Mouse (Mus musculus) neural tube, embryonic 13.5 days (tissue): ENCODE data around the gene Tsr1. TPM values are rescaled to one million over a fixed set of nuclear protein-coding genes. Genes with fewer than 3 reads are reported as not detected.

Experiments used
- ATAC-seq: fragments of 200-750 bp; cut with Nextera tagmentation; 2 replicates; pipeline ENCODE4 v1.8.0; 2017; ENCODE audit warnings: low read depth, mild to moderate bottlenecking, moderate TSS enrichment, moderate library complexity
- H3K27ac ChIP-seq: fragments of 300-500 bp; sonication (generic); replicated peaks from 2 replicates; pipeline ENCODE4 v1.5.1; 2015; ENCODE audit warnings: moderate library complexity, mild to moderate bottlenecking, inconsistent platforms
- H3K27me3 ChIP-seq: fragments of 300-500 bp; sonication (generic); 2 replicates; pipeline ENCODE4 v1.6.1; 2015; ENCODE audit warnings: mild to moderate bottlenecking, inconsistent platforms
- H3K36me3 ChIP-seq: fragments of 300-500 bp; sonication (generic); 2 replicates; pipeline ENCODE4 v1.6.1; 2015; ENCODE audit warnings: mild to moderate bottlenecking, inconsistent platforms
- H3K4me1 ChIP-seq: fragments of 300-500 bp; sonication (generic); replicated peaks from 2 replicates; pipeline ENCODE4 v1.6.1; 2015; ENCODE audit warnings: inconsistent platforms
- H3K4me2 ChIP-seq: fragments of 300-500 bp; sonication (generic); 2 replicates; pipeline ENCODE4 v1.6.1; 2015; ENCODE audit warnings: inconsistent platforms, mild to moderate bottlenecking, moderate library complexity
- H3K4me3 ChIP-seq: fragments of 300-500 bp; sonication (generic); 2 replicates; pipeline ENCODE4 v1.5.1; 2015; ENCODE audit warnings: mild to moderate bottlenecking, inconsistent platforms
- H3K9ac ChIP-seq: fragments of 300-500 bp; sonication (generic); 2 replicates; pipeline ENCODE4 v1.6.1; 2015; ENCODE audit warnings: moderate library complexity, mild to moderate bottlenecking, inconsistent platforms
- H3K9me3 ChIP-seq: fragments of 300-500 bp; sonication (generic); 2 replicates; pipeline ENCODE4 v1.6.1; 2016; ENCODE audit warnings: inconsistent platforms
- WGBS: fragments of 180-500 bp; shearing (Covaris S2); methylation state at CpG from one replicate; pipeline ENCODE4 v1.1.7; 2015; 5-methylcytosine and 5-hydroxymethylcytosine counted together
- polyA plus RNA-seq: library from polyadenylated mRNA; unstranded; fragments of >200 nt; fragmentation: Nextera tagmentation; extraction: Ambion mirVana; gene quantifications from 2 replicates; pipeline ENCODE4 v1.2.1, GENCODE M21; 2015

Gene Tsr1
- 30.2 and 31.9 TPM in 2 replicates for polyA plus RNA-seq

GRCm38 (mm10) chr11:74897678-74898516 is at the start of gene Tsr1:
TSS of gene Tsr1 (plus strand) at chr11:74898071.
- peak within 1 kb of the TSS; percentile 93 for H3K9ac ChIP-seq
- H3K27me3 ChIP-seq, result no peaks in the 10 kb centered on the region
- H3K4me1 ChIP-seq, result peaks cover 51% of the 10 kb centered on the region
- under 1% methylated on average over 54 of the region's 54 CpGs for WGBS
- H3K27ac ChIP-seq, result peak within 1 kb of the TSS; percentile 94
- peaks cover 34% of the 10 kb centered on the region for H3K36me3 ChIP-seq
- ATAC-seq, result peak; percentile 81
- H3K4me2 ChIP-seq, result peak within 1 kb of the TSS; percentile 90
- peak within 1 kb of the TSS; percentile 90 for H3K4me3 ChIP-seq
- H3K9me3 ChIP-seq, result no peaks in the 10 kb centered on the region

GRCm38 (mm10) chr11:74850998-74851661 is 46.7 kb upstream of the Tsr1 start:
- ATAC-seq, result no peak
- WGBS, result 84% methylated on average over 14 of the region's 14 CpGs
- Histone ChIP-seq H3K9ac (no peak overlapping the region), H3K36me3 (peaks cover 48% of the 10 kb centered on the region), H3K4me1 (peaks cover 4% of the 10 kb centered on the region), H3K4me2 (no peak overlapping the region), H3K27ac (no peak overlapping the region), H3K27me3 (no peaks in the 10 kb centered on the region), H3K9me3 (no peaks in the 10 kb centered on the region), H3K4me3 (no peak overlapping the region)

GRCm38 (mm10) chr11:74857756-74858155 is 40.1 kb upstream of the Tsr1 start:
- Histone ChIP-seq H3K4me3 (no peak overlapping the region), H3K27me3 (no peaks in the 10 kb centered on the region), H3K27ac (no peak overlapping the region), H3K9ac (no peak overlapping the region), H3K9me3 (no peaks in the 10 kb centered on the region), H3K4me1 (no peaks in the 10 kb centered on the region), H3K4me2 (no peak overlapping the region), H3K36me3 (peaks cover 62% of the 10 kb centered on the region)
- 85% methylated on average over 9 of the region's 9 CpGs for WGBS
- ATAC-seq, result no peak

- H3K4me1 ChIP-seq, result no peaks in the 10 kb centered on the region
- peaks cover 73% of the 10 kb centered on the region for H3K36me3 ChIP-seq
- no peak overlapping the region for H3K9ac ChIP-seq
- 88% methylated on average over 5 of the region's 5 CpGs for WGBS
- H3K9me3 ChIP-seq, result no peaks in the 10 kb centered on the region
- H3K4me2 ChIP-seq, result no peak overlapping the region
- H3K27ac ChIP-seq, result no peak overlapping the region
- no peak for ATAC-seq
- H3K4me3 ChIP-seq, result no peak overlapping the region
- no peaks in the 10 kb centered on the region for H3K27me3 ChIP-seq
These were observed 35.7 kb upstream of the Tsr1 start for GRCm38 (mm10) chr11:74862129-74862528.

GRCm38 (mm10) chr11:74863471-74863870 is 34.4 kb upstream of the Tsr1 start:
- Histone ChIP-seq H3K36me3 (peaks cover 74% of the 10 kb centered on the region), H3K9ac (no peak overlapping the region), H3K4me1 (no peaks in the 10 kb centered on the region; the same call in 1 of the 2 replicates), H3K4me2 (no peak overlapping the region), H3K4me3 (no peak overlapping the region), H3K27ac (no peak overlapping the region), H3K9me3 (no peaks in the 10 kb centered on the region), H3K27me3 (no peaks in the 10 kb centered on the region)
- no peak for ATAC-seq
- WGBS, result 20% methylated on average over 11 of the region's 11 CpGs

GRCm38 (mm10) chr11:74864421-74864820 is 33.5 kb upstream of the Tsr1 start:
- peaks cover 8% of the 10 kb centered on the region for H3K4me1 ChIP-seq
- no peaks in the 10 kb centered on the region for H3K27me3 ChIP-seq
- WGBS, result 88% methylated on average over 9 of the region's 9 CpGs
- no peak overlapping the region for H3K4me3 ChIP-seq
- H3K9me3 ChIP-seq, result no peaks in the 10 kb centered on the region
- no peak overlapping the region for H3K27ac ChIP-seq
- no peak overlapping the region for H3K4me2 ChIP-seq
- no peak overlapping the region for H3K9ac ChIP-seq
- peaks cover 66% of the 10 kb centered on the region for H3K36me3 ChIP-seq
- no peak for ATAC-seq

GRCm38 (mm10) chr11:74865252-74865651 is 32.6 kb upstream of the Tsr1 start:
- ATAC-seq, result no peak
- Histone ChIP-seq H3K36me3 (peaks cover 59% of the 10 kb centered on the region), H3K4me1 (peaks cover 16% of the 10 kb centered on the region)

GRCm38 (mm10) chr11:74866640-74867039 is 31.2 kb upstream of the Tsr1 start:
- no peak overlapping the region for H3K9ac ChIP-seq
- no peak for ATAC-seq
- peaks cover 30% of the 10 kb centered on the region for H3K4me1 ChIP-seq
- no peaks in the 10 kb centered on the region for H3K27me3 ChIP-seq
- H3K27ac ChIP-seq, result no peak overlapping the region
- 87% methylated on average over 4 of the region's 4 CpGs for whole genome bisulfite sequencing
- no peaks in the 10 kb centered on the region for H3K9me3 ChIP-seq
- peaks cover 51% of the 10 kb centered on the region for H3K36me3 ChIP-seq
- no peak overlapping the region for H3K4me3 ChIP-seq
- H3K4me2 ChIP-seq, result no peak overlapping the region

More at GRCm38 (mm10) chr11:74865252-74865651, 32.6 kb upstream of the Tsr1 start:
- no peaks in the 10 kb centered on the region for H3K27me3 ChIP-seq
- no peak overlapping the region for H3K4me3 ChIP-seq
- no peak overlapping the region for H3K27ac ChIP-seq
- H3K9me3 ChIP-seq, result no peaks in the 10 kb centered on the region
- H3K4me2 ChIP-seq, result no peak overlapping the region
- no peak overlapping the region for H3K9ac ChIP-seq
- 83% methylated on average over 9 of the region's 9 CpGs for WGBS

GRCm38 (mm10) chr11:74867181-74867580 is 30.7 kb upstream of the Tsr1 start:
- WGBS, result 92% methylated on average over 2 of the region's 2 CpGs
- no peak for ATAC-seq
- H3K4me1 ChIP-seq, result peaks cover 36% of the 10 kb centered on the region
- no peaks in the 10 kb centered on the region for H3K27me3 ChIP-seq
- no peak overlapping the region for H3K4me3 ChIP-seq
- no peak overlapping the region for H3K9ac ChIP-seq
- no peaks in the 10 kb centered on the region for H3K9me3 ChIP-seq
- peaks cover 51% of the 10 kb centered on the region for H3K36me3 ChIP-seq
- no peak overlapping the region for H3K4me2 ChIP-seq
- no peak overlapping the region for H3K27ac ChIP-seq

GRCm38 (mm10) chr11:74868046-74868760 is 29.7 kb upstream of the Tsr1 start:
- Histone ChIP-seq H3K4me1 (peaks cover 37% of the 10 kb centered on the region), H3K4me3 (no peak overlapping the region), H3K27me3 (no peaks in the 10 kb centered on the region), H3K4me2 (no peak overlapping the region), H3K9me3 (no peaks in the 10 kb centered on the region), H3K36me3 (peaks cover 43% of the 10 kb centered on the region), H3K27ac (peak overlapping the region; percentile 88; the same call in 1 of the 2 replicates), H3K9ac (no peak overlapping the region)
- 88% methylated on average over 13 of the region's 13 CpGs for WGBS
- ATAC-seq, result no peak

- peak; percentile 49; the same call in 1 of the 2 replicates for ATAC-seq
- H3K4me1 ChIP-seq, result peaks cover 42% of the 10 kb centered on the region
- WGBS, result 48% methylated on average over 6 of the region's 6 CpGs
- H3K36me3 ChIP-seq, result peaks cover 35% of the 10 kb centered on the region
- H3K9ac ChIP-seq, result no peak overlapping the region; the same call in 1 of the 2 replicates
- H3K27ac ChIP-seq, result peak overlapping the region; percentile 88
- H3K9me3 ChIP-seq, result no peaks in the 10 kb centered on the region
- no peaks in the 10 kb centered on the region for H3K27me3 ChIP-seq
- H3K4me3 ChIP-seq, result no peak overlapping the region
- H3K4me2 ChIP-seq, result peak overlapping the region; percentile 26
These were observed 28.3 kb upstream of the Tsr1 start for GRCm38 (mm10) chr11:74869603-74870002.

- Histone ChIP-seq H3K9me3 (no peaks in the 10 kb centered on the region), H3K4me2 (peak overlapping the region; percentile 26), H3K36me3 (peaks cover 25% of the 10 kb centered on the region), H3K9ac (no peak overlapping the region), H3K27ac (peak overlapping the region; percentile 88), H3K27me3 (no peaks in the 10 kb centered on the region), H3K4me1 (peaks cover 50% of the 10 kb centered on the region), H3K4me3 (no peak overlapping the region)
- 70% methylated on average over 4 of the region's 4 CpGs for WGBS
- ATAC-seq, result no peak
These were observed 27.3 kb upstream of the Tsr1 start for GRCm38 (mm10) chr11:74870544-74870943.
